Mouse (Mus musculus): ENCODE data around the gene Morn4.
A peak's percentile ranks its signal among the peaks of the same experiment; 100 is the strongest.
"Not testable (repeated sequence)": the region's sequence is repeated elsewhere in the genome, so short reads cannot be mapped to it uniquely, and the experiment has no call there.

Gene Morn4

DNA sequence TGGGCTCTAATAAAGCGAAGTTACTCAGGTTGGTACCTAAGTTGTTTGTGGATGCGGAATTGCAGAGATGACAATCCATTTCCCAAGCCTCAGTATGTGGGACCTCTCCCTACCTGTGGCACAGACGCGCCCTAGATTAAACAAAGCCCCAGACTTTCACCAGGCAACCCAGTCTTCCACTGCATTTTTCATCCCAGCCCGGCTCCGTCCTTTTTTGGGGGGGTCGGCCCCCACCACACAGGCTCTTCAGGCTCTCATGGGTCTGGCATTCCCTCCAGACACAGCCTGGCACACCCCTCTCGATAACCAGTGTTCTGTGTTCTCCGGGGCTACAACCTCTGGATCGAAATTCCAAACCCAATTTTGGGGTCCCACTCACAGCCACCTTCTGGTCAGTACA is 467 bp downstream of the Morn4 start:
- DNase-seq (ENCODE audit: low spot score in 2 of 2): no peak

DNA sequence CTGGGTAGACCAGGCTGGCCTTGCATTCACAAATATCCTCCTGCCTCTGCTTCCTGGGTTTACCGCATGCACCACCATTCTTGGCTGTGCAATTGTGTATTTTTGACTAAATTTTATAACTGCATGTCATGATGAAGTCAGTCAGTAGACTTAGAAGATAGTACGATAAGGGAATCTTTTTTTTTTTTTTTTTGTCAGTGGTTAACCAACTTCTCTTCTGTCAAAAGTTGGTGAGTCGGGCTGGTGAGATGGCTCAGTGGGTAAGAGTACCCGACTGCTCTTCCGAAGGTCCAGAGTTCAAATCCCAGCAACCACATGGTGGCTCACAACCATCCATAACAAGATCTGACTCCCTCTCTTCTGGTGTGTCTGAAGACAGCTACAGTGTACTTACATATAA is 4.5 kb downstream of the Morn4 start:
- DNase-seq (ENCODE audit: low spot score in 2 of 2): not testable (repeated sequence)

DNA sequence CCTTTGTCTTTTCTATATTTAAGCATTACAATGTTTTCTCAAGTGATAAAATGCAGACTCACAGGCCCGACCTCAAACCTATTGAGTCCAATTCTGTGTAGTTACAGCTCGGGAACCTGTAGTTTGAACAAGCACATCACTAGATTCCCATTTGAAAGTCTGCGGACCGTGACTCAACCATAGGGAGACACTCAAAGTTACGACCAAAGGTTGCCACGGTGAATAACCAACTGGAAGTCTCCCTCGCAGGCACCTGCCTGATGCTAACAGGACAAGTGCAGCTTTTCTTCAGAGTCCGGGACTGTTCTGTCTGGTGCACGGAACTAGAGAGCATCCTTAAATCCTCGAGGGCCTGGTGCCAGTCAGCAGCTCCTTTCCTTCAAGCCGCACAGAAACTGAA is 5.7 kb downstream of the Morn4 start:
- no peak for DNase-seq (ENCODE audit: low spot score in 2 of 2)

- no peak for DNase-seq (ENCODE audit: low spot score in 2 of 2)
Measured at GRCm38 (mm10) chr19:42079950-42080349, 6.2 kb downstream of the Morn4 start.

DNA sequence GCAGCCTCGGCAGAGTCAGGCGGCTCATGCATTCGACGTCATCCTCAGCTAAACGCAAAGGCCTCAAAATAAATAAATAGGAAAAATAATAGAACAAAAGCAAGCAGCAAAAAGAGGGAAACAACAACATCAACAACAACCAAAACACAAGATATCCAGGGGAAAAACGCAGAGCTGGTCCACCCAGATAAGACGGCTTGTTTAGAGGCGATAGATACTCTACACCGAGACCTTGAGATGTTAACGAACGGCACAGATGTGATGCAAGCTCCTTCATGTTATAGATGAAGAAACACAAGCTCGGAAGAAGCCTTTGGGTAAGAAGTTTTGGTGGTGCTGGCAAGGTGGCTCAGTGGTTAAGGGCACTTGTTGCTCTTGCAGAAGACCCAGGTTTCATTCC is 7.2 kb downstream of the Morn4 start:
- DNase-seq (ENCODE audit: low spot score in 2 of 2): no peak

GRCm38 (mm10) chr19:42078566-42078965 is 7.6 kb downstream of the Morn4 start:
- no peak for DNase-seq (ENCODE audit: low spot score in 2 of 2)

- no peak for DNase-seq (ENCODE audit: low spot score in 2 of 2)
Measured at GRCm38 (mm10) chr19:42075992-42076391, 10.2 kb downstream of the Morn4 start.

DNA sequence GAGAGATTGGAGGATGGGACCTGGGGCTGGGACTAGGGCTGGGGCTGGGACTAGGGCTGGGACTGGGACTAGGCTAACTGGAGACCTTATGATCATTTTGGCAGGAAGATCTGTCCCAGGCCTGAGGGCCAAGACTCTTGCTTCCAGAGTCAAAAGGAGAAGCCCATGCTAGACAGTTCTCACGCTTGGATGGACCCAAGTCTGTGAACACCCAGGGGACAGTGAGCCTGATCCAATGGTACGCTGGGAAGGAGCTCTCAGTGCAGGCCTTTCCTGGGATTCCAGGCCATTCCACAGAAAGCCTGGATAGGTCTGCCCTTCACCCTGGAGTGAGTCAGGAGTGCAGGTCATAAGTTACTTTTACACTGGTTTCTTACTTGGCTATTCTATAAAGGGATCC is 11.1 kb downstream of the Morn4 start:
- no peak for DNase-seq (ENCODE audit: low spot score in 2 of 2)

DNA sequence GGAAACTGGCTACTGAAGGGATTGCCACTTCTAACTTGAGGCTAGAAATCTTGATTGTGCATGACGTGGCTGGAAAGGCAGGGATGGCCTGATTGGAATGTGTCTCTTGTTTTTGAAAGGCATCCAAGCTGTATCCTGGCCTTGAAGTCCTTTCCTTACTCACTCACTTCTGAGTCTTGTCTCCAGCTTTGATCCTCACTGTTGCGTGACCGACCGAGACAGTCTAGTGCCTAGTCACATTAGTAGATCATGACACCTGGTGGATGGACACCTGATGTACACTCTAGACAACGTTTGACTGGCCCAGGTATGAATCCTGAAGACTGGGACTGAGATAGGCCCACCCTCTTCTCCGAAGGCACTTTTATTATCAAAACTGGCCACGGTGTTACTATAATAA is 13.4 kb downstream of the Morn4 start:
- DNase-seq (ENCODE audit: low spot score in 2 of 2): no peak

DNA sequence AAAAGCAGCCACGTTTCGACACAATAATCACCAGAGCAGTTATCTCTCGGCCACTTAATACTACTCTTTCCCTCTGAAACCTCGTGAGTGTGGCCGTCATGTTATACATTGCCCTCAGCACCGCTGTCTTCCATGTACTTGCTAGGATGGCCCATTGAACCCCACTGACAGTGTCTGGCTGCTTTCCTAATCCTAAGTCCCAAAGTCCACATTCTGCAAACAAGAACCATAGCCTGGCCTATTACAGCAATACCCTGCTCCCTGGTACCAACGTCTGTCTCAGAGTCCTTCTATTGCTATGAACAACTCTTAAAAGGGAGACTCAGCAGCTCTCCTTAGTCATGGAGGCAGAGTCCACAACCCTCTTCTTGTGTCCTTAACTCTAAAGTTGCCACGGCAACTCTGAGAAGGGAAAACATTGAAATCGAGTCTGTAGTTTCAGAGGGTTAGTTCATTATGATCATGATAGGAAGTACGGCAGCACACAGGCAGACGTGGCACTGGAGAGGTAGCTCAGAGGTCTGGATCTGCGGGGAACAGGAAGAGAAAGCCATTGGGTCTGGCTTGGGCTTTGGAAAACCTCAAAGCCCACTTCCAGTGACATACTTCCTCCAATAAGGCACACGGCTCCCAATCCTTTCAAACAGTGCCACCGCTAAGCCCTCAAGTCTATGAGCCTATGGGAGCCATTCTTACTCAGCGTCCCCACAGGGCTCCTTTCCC is 14.1 kb downstream of the Morn4 start:
- no peak for DNase-seq (ENCODE audit: low spot score in 2 of 2)

DNA sequence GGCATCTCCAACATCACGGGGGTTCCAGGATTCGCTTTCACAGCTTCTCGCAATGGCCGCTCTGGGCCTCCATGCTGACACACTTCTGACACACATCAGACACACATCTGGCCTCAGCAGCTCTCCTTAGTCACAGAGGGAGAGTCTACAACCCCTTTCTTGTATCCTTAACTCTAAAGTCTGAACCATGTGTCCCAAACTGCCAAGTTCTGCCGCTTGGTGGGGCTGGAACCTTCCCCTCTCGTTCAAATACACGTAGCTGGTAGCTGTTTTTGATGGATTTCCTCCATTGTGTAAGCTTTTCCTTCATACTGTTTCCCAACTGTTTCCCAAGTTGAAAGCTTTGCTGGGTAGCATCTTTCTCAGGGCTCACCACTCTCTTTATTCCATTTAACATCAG is 14.9 kb downstream of the Morn4 start:
- no peak for DNase-seq (ENCODE audit: low spot score in 2 of 2)

DNA sequence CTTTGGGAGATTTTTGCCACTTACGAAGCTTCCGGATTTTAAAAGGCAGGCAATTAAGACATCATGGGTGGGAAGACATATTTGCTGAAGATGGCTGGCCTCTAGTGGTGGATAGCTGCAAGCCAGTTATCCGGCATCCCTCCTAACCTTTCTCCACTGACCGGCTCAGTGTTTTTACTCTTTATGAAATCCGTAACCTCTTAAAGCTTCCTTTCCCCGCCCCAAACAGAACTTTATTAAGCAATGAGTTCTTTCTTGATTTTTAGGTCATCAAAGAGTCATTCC is 17.0 kb downstream of the Morn4 start:
- DNase-seq (ENCODE audit: low spot score in 2 of 2): no peak

GRCm38 (mm10) chr19:42068441-42069240 is 17.5 kb downstream of the Morn4 start:
- no peak for DNase-seq (ENCODE audit: low spot score in 2 of 2)

DNA sequence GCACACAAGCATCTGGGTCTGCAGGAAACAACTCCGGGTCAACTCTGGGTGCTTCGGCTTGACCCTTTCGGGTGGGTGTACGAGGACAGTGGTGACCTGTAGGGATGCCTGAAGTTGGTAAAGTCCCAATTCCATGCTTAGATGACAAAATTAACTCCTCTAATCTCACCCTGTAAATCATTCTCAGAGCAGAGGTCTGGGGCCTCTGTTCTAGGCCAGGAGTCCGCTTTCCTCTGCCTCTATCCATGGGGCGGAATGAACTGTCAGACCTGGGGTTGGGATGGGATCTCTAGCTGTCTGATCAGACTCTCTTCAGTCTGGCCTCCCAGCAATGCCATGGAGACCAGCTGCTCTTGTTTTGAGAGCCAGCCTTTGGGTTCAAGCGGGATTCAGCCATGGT is 24.7 kb downstream of the Morn4 start:
- DNase-seq (ENCODE audit: low spot score in 2 of 2): no peak

DNA sequence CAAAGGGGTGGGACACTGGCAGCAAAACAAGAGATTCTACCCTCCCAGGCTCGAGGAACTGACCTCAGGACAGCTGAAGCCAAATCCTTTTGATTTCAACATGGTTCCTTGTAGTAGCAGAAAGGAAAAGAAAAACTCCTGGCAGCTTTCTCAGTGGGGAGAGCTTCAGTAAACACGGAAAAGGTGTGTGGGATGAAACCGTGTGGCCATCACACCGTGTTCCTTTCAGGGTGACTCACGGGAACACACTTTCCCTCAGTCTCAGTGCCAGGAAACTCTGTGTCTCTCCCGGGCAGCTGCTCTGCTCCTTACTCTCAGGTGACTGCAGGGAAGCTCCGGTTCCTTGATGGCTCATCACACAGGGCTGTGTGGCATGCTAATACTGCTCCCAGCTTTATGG is 27.7 kb downstream of the Morn4 start:
- no peak for DNase-seq (ENCODE audit: low spot score in 2 of 2)

- no peak for DNase-seq (ENCODE audit: low spot score in 2 of 2)
Measured at GRCm38 (mm10) chr19:42056719-42057409, 29.3 kb downstream of the Morn4 start.

- DNase-seq (ENCODE audit: low spot score in 2 of 2): no peak
Measured at GRCm38 (mm10) chr19:42055881-42056280, 30.3 kb downstream of the Morn4 start.

GRCm38 (mm10) chr19:42054255-42054654 is 31.9 kb downstream of the Morn4 start:
- no peak for DNase-seq (ENCODE audit: low spot score in 2 of 2)

DNA sequence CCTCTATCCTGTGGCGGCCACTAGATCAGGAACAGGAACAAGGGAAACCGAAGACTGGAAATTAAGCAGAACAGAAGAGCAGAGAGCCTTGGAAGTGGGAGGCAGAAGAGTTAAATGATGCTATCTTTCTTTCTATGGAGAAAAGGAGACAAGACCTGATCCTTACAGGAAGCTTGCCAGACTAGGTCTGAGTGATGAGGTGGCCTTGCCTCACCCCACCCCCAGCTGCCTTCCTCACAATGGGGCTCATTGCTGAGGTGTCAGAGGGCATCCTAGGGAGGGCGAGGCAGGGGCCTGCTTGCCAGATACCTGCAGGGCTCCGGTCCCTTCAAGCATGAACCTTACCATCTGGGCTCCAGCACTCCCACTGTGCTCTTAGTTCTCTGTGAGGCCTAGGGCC is 34.2 kb downstream of the Morn4 start, which contains the start of gene 4933411K16Rik:
TSS of gene 4933411K16Rik (plus strand) at position 301 of the 400 bp plus-strand sequence.
- DNase-seq (ENCODE audit: low spot score in 2 of 2): no peak

DNA sequence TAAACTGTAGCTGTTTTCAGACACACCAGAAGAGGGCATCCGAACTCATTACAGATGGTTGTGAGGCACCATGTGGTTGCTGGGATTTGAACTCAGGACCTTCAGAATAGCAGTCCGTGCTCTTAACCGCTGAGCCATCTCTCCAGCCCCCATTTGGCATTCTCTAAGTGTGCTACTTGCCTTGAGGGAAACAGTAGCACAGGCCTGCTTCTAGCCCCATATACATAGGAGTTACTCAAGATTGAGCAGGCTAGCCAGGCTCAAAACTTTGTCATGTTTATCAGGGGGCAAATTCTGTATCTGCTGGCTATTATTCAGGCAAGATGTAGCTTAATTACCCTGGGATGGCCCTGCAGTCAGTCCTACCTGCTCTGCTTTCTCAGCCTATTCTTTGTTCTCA is 34.8 kb downstream of the Morn4 start:
- DNase-seq (ENCODE audit: low spot score in 2 of 2): no peak

DNA sequence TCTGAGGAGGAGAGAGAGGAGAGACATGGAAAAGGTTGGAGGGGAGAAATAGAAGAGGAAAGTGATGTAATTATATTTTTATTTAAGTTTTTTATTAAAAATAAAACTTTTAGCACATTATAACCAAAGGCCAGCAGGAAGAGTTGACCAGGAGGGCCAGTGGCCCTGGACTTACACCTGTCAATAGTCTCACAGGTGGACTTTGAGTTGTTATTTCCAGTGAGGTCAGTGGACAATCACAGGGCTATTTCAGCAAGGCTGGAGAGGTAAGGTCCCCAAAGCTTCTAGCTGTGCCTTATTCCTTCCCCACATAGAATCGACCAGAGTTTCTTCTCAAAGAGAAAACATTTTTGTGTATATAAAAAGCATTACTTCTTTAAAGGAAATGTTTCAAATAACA is 35.9 kb downstream of the Morn4 start:
- no peak for DNase-seq (ENCODE audit: low spot score in 2 of 2)

- peak; percentile 62 to 73 for DNase-seq (ENCODE audit: low spot score in 2 of 2)
Measured at GRCm38 (mm10) chr19:42045269-42046102, 40.7 kb downstream of the Morn4 start, which contains the start of gene Hoga1. Gene Hoga1, plus strand, starts transcription at chr19:42045610.
